Mouse (Mus musculus) cerebellum, adult 11 months (tissue): ENCODE measurements around the gene Gm49388.

Experiments
- DNase-seq: peaks from one replicate; pipeline ENCODE4 v3.0.0; 2022

The Gm49388 gene

DNA sequence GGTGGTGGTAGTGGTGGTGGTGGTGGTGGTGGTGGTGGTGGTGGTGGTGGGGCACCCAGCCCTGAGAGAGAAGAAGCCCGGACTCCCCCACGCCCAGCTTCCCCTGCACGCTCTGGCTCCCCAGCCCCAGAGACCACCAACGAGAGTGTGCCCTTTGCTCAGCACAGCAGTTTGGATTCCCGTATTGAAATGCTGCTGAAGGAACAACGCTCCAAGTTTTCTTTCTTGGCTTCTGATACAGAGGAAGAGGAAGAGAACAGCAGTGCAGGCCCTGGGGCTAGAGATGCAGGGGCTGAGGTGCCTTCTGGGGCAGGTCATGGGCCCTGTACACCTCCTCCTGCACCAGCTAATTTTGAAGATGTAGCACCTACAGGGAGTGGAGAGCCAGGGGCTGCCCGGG, at the start of gene Gm49388:
Gm49388 (plus strand) TSS at position 301 of the 400 bp plus-strand sequence.
- no peak for DNase-seq

- DNase-seq: peak; percentile 71
These were observed 40.9 kb upstream of the Gm49388 start, which contains the start of gene Fbxl19 for GRCm38 (mm10) chr7:127744366-127745045. Gene Fbxl19, plus strand, starts transcription at chr7:127744543.

GRCm38 (mm10) chr7:127745251-127745651, 40.2 kb upstream of the Gm49388 start:
- DNase-seq: peak; percentile 91

DNA sequence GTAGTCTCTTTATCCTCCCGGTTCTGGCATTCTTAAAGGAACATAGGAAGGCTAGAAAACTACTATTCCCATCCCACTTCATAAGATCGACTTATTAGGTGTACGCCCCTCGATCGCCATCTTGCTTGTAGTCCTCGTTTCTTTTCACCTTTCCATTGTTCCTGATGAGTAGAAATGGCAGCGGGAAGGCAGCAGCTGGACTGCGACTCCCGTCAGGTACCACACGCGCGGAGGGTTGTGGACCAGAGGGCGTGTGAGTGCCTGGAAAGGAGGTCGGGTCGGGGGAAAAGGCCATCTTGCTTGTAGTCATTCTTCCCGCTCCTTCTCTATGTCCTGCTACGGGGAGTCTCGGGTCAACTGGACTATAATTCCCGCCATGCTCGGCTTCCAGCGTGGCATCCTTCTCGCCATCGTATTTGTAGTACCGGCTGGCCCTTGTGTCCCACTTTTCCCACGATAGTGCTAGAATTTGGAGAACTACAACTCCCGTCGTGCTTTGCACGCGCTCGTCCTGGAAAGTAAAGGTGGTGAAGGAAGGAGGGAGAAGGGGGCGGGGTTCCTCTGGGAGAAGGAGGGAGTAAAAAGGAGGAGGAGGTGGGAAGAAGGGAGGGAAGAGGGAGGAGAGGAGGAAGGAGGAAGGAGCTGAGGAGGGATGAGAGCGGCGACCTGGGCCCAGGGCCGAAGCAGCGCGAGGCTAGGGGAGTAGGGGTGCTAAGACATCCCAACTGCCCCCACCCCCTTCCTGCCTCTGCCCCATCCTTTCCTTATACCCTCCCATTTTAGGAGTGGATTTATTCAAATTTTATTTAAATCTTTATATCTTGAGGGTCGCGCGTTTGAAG, 39.5 kb upstream of the Gm49388 start:
- DNase-seq: peak; percentile 97

DNA sequence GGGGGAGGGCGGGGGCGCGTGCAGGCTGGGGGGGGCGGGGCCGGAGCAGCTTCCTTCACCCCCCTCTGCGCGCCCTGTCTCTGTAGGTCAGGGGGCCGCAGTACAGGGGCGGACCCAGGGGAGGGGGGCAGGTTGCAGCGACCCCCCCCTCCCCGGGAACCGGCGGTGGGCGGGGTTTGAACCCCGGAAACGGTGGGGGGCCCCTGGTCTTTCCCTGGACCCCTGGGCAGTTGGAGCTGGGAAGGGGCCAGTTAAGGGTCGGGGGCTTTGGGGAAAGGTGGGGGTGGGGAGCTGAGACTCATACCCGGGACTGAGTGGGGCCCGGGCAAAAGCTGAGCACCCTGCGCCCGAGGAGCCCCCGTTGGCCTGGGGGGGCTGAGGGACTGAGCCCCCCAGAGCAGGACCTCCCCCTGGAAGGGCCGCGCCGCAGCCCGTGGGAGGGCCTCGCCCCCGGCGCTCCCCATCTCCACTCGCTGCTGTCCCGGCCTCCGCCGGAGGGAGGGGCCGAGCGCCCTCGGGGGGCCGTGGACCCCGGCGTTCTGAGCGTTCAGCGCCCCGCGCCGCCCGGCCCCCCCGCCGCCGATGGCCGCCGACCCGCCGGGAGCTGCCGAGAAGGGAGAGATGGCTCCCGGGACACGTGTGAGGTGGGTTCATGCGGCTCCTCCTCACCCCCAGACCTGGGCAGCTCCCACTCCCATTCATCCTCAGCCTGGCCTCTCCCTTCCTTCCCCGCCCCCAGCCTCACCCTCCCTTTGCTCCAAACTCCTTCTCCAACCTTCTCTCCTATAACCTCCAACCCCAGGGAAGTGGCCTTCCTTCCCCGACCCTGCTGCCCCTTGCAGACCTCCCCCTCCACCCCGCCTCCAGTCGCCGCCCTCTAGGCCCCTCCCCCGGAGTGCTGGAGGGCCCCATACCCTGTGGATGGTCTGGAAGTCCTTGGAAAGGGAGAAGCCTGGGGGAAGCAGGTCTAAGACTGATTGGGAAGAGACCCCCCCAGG, 38.6 kb upstream of the Gm49388 start:
- DNase-seq: peak; percentile 73

DNA sequence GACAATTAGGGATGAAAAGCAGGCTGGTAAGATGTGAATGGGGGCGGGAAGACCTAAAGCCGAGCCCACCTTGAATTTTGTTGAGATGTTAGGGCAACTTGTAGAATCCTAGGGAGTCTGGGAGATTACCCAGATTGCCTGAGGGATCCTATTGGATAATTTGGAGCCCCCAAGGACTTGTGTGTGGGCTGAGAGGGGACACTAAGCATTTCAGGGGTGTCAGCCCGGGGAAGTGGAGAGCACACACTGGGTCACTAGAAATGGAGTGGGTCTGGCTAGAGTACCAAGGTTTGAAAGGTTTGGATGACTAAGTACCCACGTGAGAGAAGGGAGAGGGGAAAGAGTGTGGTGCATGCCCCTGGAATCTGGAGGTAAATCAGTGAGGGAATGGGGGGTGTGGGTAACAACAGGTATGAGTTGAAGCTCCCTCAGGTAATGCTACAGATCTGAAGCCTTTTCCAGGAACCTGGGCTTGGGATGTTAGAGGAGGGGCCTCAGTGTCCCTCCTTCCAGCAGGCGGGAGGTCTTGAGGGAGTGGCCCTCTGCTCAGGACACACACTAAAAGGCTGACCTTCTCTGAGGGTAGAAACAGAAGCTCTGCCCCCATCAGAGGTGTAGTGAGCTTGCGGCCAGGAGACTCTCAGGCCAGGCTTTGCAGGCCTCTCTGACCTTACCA, 37.7 kb upstream of the Gm49388 start:
- no peak for DNase-seq

DNA sequence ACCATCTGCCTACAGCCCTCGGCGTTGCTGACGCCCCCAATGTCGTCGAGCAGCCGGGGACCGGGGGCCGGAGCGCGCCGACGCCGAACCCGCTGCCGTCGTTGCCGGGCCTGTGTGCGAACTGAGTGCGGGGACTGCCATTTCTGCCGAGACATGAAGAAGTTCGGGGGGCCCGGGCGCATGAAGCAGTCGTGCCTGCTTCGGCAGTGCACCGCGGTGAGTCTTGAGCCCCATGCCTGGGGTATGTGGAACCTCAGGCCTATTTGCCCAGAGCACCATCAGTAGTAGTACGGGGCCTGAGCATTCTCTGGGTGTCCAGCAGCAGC, 37.2 kb upstream of the Gm49388 start:
- peak; percentile 49 for DNase-seq

GRCm38 (mm10) chr7:127750131-127751127, 35.0 kb upstream of the Gm49388 start:
- DNase-seq: no peak

DNA sequence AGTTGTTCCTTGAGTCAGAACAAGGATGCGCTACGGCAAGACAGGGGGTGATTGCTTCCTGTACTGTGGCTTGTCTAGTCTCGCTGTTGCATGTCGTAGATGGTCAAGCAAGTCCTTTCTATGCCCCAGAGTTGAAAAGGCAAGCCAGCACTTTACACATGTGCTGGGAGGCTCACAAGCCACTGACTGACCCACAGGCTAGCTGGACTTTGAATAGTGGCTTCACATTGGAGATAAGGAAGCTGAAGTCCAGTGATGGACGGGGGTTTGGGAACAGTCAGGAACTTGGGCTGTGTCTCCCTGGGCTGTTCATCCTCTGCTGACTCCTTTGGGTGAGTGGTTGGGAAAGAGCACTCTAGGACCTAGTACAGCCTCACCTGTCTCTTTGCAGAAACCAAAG, 33.8 kb upstream of the Gm49388 start:
- DNase-seq: no peak

DNA sequence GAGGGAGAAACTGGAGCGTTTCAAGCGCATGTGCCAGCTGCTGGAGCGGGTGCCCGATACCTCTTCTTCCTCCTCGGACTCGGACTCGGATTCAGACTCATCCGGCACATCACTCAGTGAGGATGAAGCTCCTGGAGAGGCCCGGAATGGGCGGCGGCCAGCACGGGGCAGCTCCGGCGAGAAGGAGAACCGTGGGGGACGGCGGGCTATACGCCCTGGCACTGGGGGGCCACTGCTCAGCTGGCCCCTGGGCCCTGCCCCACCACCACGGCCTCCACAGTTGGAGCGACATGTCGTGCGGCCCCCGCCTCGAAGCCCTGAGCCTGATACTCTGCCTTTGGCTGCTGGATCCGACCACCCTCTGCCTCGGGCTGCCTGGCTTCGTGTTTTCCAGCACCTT, 33.3 kb upstream of the Gm49388 start:
- no peak for DNase-seq

DNA sequence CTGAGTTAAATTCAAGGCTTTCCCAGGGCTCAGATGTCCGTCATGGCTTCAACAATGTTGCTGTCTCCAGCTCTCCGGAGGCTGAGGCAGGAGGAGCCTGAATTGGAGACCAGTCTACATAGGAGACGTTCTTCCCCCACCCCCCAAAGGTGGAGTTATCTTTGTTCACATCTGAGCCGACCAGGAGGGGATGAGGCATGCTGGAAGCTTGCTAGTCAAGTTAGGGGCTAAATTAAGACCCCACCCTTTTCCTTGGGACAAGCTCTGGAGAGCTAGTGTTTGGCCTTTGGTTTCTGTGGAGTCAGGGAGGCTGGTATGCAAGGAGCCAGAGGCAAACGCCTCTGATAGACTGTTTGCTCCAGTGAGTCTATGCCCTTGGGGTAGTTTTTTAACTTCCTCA, 32.2 kb upstream of the Gm49388 start:
- no peak for DNase-seq

DNA sequence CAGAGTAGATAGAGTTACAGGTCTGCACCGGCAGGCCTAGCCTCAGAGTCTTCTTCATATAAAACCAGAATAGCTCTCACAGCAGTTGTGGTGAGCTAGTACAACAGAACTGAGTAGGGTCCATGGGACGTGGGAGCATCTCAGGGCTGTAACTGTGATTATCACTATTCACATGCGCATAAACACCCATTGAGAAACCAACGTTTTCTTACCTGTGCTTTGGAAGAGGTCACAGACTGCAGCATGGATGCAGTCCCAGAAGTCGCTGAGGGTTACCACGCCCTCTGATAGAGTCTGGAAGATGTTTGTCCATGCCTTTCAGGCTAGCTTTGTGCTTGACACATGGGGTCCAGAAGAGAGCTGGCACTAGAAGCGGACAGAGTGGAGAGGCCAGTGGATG, 31.7 kb upstream of the Gm49388 start:
- no peak for DNase-seq

- DNase-seq: no peak
These were observed 25.7 kb upstream of the Gm49388 start for GRCm38 (mm10) chr7:127759716-127760115.

GRCm38 (mm10) chr7:127760478-127760877, 24.9 kb upstream of the Gm49388 start:
- no peak for DNase-seq

GRCm38 (mm10) chr7:127761026-127761425, 24.4 kb upstream of the Gm49388 start:
- peak; percentile 69 for DNase-seq

- DNase-seq: no peak
These were observed 21.8 kb upstream of the Gm49388 start for GRCm38 (mm10) chr7:127763642-127764041.

GRCm38 (mm10) chr7:127765756-127766155, 19.7 kb upstream of the Gm49388 start:
- no peak for DNase-seq

GRCm38 (mm10) chr7:127766851-127767609, 18.4 kb upstream of the Gm49388 start:
- DNase-seq: no peak

GRCm38 (mm10) chr7:127767671-127768345, 17.6 kb upstream of the Gm49388 start:
- peak; percentile 38 for DNase-seq
